In the genomic region with DNA sequence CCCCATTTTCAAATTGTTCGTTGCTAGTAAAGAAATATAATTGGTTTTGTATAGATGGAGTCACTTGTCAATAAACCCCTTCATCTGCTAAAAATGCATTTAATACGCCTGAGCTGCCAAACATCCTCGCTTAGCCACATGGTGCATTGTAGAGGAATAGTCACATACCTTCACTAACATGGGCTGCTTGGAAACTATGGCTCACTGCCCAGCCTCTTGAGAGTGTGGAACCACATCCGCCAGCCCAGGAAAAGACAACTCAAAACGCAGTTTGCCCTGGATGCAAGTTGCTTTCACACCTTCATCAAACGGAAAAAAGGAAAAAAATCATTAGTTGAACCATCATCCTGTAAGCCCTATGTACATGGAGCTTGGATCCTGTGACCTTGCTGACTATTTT, we compare ENCODE assay signal across 13 mouse cellular contexts.
DNase-seq lines count a peak whose midpoint lies in the region; ATAC-seq and TF ChIP-seq lines count a peak whose summit lies in the region.
"Had no signal": no experiment of that assay in that cellular context is flagged by ENCODE, and none has a peak within 500 bp of the region (broad histone marks: within the 10 kb centered on the region; RNA-seq: fewer than 3 reads in every experiment).

No protein-coding gene starts in this region.

- no peaks in the 10 kb centered on the region for H3K36me3 ChIP-seq in heart, embryonic 11.5 days (ENCODE audit: control insufficient read depth, insufficient read depth, low read length)
- H3K36me3 ChIP-seq: limb, embryonic 13.5 days had no signal

- peak in 1 of 2 experiments; percentile 71 for DNase-seq in cerebellum, adult 2 months
- no peak for DNase-seq in cerebellum, adult 11-12 months
- DNase-seq in heart, postnatal 10 days, result peak; percentile 51 to 60
- DNase-seq in heart, postnatal 14 days, result peak; percentile 33 to 36
- DNase-seq in right cerebral cortex, postnatal 25 days, result peak; percentile 50
- no peak for DNase-seq in gastrocnemius, adult 2 months
- no peak for DNase-seq in kidney, adult 8-10 months
- DNase-seq: kidney, postnatal 10 days; lung, adult 2 months had no signal

- no peak overlapping the region for H3K9ac ChIP-seq in heart, embryonic 11.5 days (ENCODE audit: low read depth, low read length)
- H3K9ac ChIP-seq: limb, embryonic 13.5 days had no signal

- ATAC-seq in heart, embryonic 11.5 days (replicated peaks; ENCODE audit: insufficient number of reproducible peaks, low FRiP score, low TSS enrichment), result no peak
- ATAC-seq: hindbrain, embryonic 16.5 days had no signal

- H3K4me2 ChIP-seq in heart, embryonic 11.5 days, result no peak overlapping the region
- H3K4me2 ChIP-seq: limb, embryonic 13.5 days; midbrain, embryonic 11.5 days had no signal

- no peak for TF ChIP-seq CTCF in cerebellum, adult 2 months (IDR thresholded peaks at IDR 0.05; ENCODE audit: borderline replicate concordance, insufficient read depth, low read depth, low read length)
- TF ChIP-seq CTCF in gastrocnemius, adult 2 months (IDR thresholded peaks at IDR 0.05), result no peak

- intact Hi-C loops in heart, postnatal 10 days (cut with DNase I), result no loop called here
- intact Hi-C loops in heart, postnatal 14 days (cut with DNase I), result no loop called here
- intact Hi-C loops in gastrocnemius, adult 2 months (cut with DNase I), result loop anchor here (10.0 kb wide), 2 partner anchors 463 to 597 kb away; a partner anchor contains a TSS

- peaks cover 63% of the 10 kb centered on the region for H3K4me1 ChIP-seq in cerebellum, adult 2 months (ENCODE audit: control insufficient read depth, insufficient read depth, low read length)
- 0 out of 2 replicates have a peak, but pooled peaks cover 5% of the 10 kb centered on the region for H3K4me1 ChIP-seq in heart, embryonic 11.5 days (ENCODE audit: control insufficient read depth, insufficient read depth, low read length)

- WGBS in cerebellum, adult 2 months, result 19% methylated on average over 6 of the region's 6 CpGs
- 72% methylated on average over 6 of the region's 6 CpGs for WGBS in heart, embryonic 11.5 days (ENCODE audit: insufficient replicate concordance)

- H3K27ac ChIP-seq in cerebellum, adult 2 months (ENCODE audit: insufficient read depth, low read length), result peak overlapping the region; percentile 56; the same call in 1 of the 2 replicates
- no peak overlapping the region for H3K27ac ChIP-seq in heart, embryonic 11.5 days (ENCODE audit: low read depth, low read length)
- no peak overlapping the region for H3K27ac ChIP-seq in gastrocnemius, adult 2 months
- H3K27ac ChIP-seq: limb, embryonic 13.5 days had no signal

- no peaks in the 10 kb centered on the region for H3K9me3 ChIP-seq in heart, embryonic 11.5 days (replicated peaks; ENCODE audit: control insufficient read depth, low read length)
- H3K9me3 ChIP-seq: limb, embryonic 13.5 days had no signal

- no peak overlapping the region for H3K4me3 ChIP-seq in cerebellum, adult 2 months (replicated peaks; ENCODE audit: insufficient read depth, low read depth, low read length)
- no peak overlapping the region for H3K4me3 ChIP-seq in heart, embryonic 11.5 days (ENCODE audit: low read depth, low read length)
- H3K4me3 ChIP-seq in gastrocnemius, adult 2 months, result no peak overlapping the region
- H3K4me3 ChIP-seq: limb, embryonic 13.5 days had no signal

- TF ChIP-seq POLR2A in cerebellum, adult 2 months (IDR thresholded peaks at IDR 0.05; ENCODE audit: borderline replicate concordance, insufficient read depth, low read length), result no peak

- no peaks in the 10 kb centered on the region for H3K27me3 ChIP-seq in cerebellum, adult 2 months (ENCODE audit: control insufficient read depth, insufficient read depth, low read length)
- no peaks in the 10 kb centered on the region for H3K27me3 ChIP-seq in heart, embryonic 11.5 days (ENCODE audit: control insufficient read depth, insufficient read depth, low read length)
- H3K27me3 ChIP-seq: limb, embryonic 13.5 days had no signal

Comparison
In these comparisons a context has a peak if more than half of its experiments do, and no peak if none do; other contexts are left out.
1. DNase-seq: peak in heart, postnatal 10 days (2 of 2), heart, postnatal 14 days (2 of 2) and right cerebral cortex, postnatal 25 days (single experiment); none in cerebellum, adult 11-12 months (single experiment), gastrocnemius, adult 2 months (single experiment) and kidney, adult 8-10 months (0 of 2).